8 mouse cellular contexts compared by ENCODE assay signal in genomic region chr13:44055573-44056491, GRCm38 (mm10).
DNase-seq lines count a peak whose midpoint lies in the region; ATAC-seq and TF ChIP-seq lines count a peak whose summit lies in the region.

No protein-coding gene starts in this region.

- 0 out of 2 replicates have a peak overlapping the region, but pooled peaks have one; percentile 25 for H3K27ac ChIP-seq in limb, embryonic 12.5 days
- no peak overlapping the region for H3K27ac ChIP-seq in limb, embryonic 10.5 days
- no peak overlapping the region for H3K27ac ChIP-seq in forebrain, embryonic 11.5 days (ENCODE audit: low read depth, low read length)
- H3K27ac ChIP-seq in hindbrain, postnatal 0 days: no peak overlapping the region
- H3K27ac ChIP-seq in lung, postnatal 0 days (ENCODE audit: low read length): peak overlapping the region; percentile 68

- no peak overlapping the region for H3K4me3 ChIP-seq in limb, embryonic 12.5 days (replicated peaks)
- no peak overlapping the region for H3K4me3 ChIP-seq in limb, embryonic 10.5 days
- no peak overlapping the region for H3K4me3 ChIP-seq in forebrain, embryonic 11.5 days (ENCODE audit: low read depth, low read length)
- H3K4me3 ChIP-seq in hindbrain, postnatal 0 days (ENCODE audit: low read length): no peak overlapping the region
- H3K4me3 ChIP-seq in lung, postnatal 0 days (ENCODE audit: low read depth, low read length): peak overlapping the region; percentile 21; the same call in 1 of the 2 replicates

- DNase-seq in limb, embryonic 10.5 days (ENCODE audit: low spot score): no peak
- no peak for DNase-seq in forebrain, embryonic 11.5 days (ENCODE audit: low spot score)
- DNase-seq in hindbrain, postnatal 0 days (ENCODE audit: low spot score): no peak
- DNase-seq in lung, postnatal 0 days (ENCODE audit: low spot score): peak; percentile 84
- no peak for DNase-seq in adipocyte (ENCODE audit: low spot score)
- no peak for DNase-seq in c-Kit-positive CD71-positive TER-119-positive erythroid progenitor cells, embryonic 14.5 days (ENCODE audit: low spot score)
- no peak for DNase-seq in thymus, postnatal 25 days

- H3K27me3 ChIP-seq in limb, embryonic 12.5 days: no peaks in the 10 kb centered on the region
- H3K27me3 ChIP-seq in limb, embryonic 10.5 days (ENCODE audit: low read depth, poor library complexity, severe bottlenecking): 0 out of 2 replicates have a peak, but pooled peaks cover 5% of the 10 kb centered on the region
- H3K27me3 ChIP-seq in forebrain, embryonic 11.5 days (ENCODE audit: control insufficient read depth, insufficient read depth, low read length): no peaks in the 10 kb centered on the region; the same call in 1 of the 2 replicates
- no peaks in the 10 kb centered on the region for H3K27me3 ChIP-seq in hindbrain, postnatal 0 days (ENCODE audit: insufficient read depth, low read length)
- H3K27me3 ChIP-seq in lung, postnatal 0 days (replicated peaks; ENCODE audit: insufficient read depth, low read length): no peaks in the 10 kb centered on the region

- ATAC-seq in limb, embryonic 12.5 days (ENCODE audit: insufficient number of reproducible peaks, insufficient read depth, low FRiP score, low TSS enrichment, low read depth): no peak
- no peak for ATAC-seq in forebrain, embryonic 11.5 days (replicated peaks; ENCODE audit: low FRiP score)
- no peak for ATAC-seq in hindbrain, postnatal 0 days
- peak; percentile 85 for ATAC-seq in lung, postnatal 0 days

- peak; percentile 83 for TF ChIP-seq EP300 in lung, postnatal 0 days (IDR thresholded peaks at IDR 0.05)

- WGBS in limb, embryonic 12.5 days: 56% methylated on average over 20 of the region's 20 CpGs
- 77% methylated on average over 20 of the region's 20 CpGs for WGBS in limb, embryonic 10.5 days
- 35% methylated on average over 20 of the region's 20 CpGs for WGBS in forebrain, embryonic 11.5 days
- WGBS in hindbrain, postnatal 0 days: 35% methylated on average over 20 of the region's 20 CpGs
- 30% methylated on average over 20 of the region's 20 CpGs for WGBS in lung, postnatal 0 days

- H3K36me3 ChIP-seq in limb, embryonic 12.5 days: no peaks in the 10 kb centered on the region
- no peaks in the 10 kb centered on the region for H3K36me3 ChIP-seq in limb, embryonic 10.5 days
- no peaks in the 10 kb centered on the region for H3K36me3 ChIP-seq in forebrain, embryonic 11.5 days (ENCODE audit: control insufficient read depth, insufficient read depth, low read length)
- no peaks in the 10 kb centered on the region for H3K36me3 ChIP-seq in hindbrain, postnatal 0 days (ENCODE audit: insufficient read depth, low read length)
- no peaks in the 10 kb centered on the region for H3K36me3 ChIP-seq in lung, postnatal 0 days (ENCODE audit: insufficient read depth, low read length)

- H3K9ac ChIP-seq in limb, embryonic 12.5 days (replicated peaks): no peak overlapping the region
- no peak overlapping the region; the same call in 1 of the 2 replicates for H3K9ac ChIP-seq in forebrain, embryonic 11.5 days (ENCODE audit: low read length)
- no peak overlapping the region for H3K9ac ChIP-seq in hindbrain, postnatal 0 days (replicated peaks; ENCODE audit: low read length)
- H3K9ac ChIP-seq in lung, postnatal 0 days (replicated peaks; ENCODE audit: low read depth): no peak overlapping the region

- H3K9me3 ChIP-seq in limb, embryonic 12.5 days: no peaks in the 10 kb centered on the region
- no peaks in the 10 kb centered on the region for H3K9me3 ChIP-seq in limb, embryonic 10.5 days (replicated peaks)
- no peaks in the 10 kb centered on the region for H3K9me3 ChIP-seq in forebrain, embryonic 11.5 days (ENCODE audit: control insufficient read depth, low read length)
- H3K9me3 ChIP-seq in hindbrain, postnatal 0 days (ENCODE audit: low read length): no peaks in the 10 kb centered on the region
- H3K9me3 ChIP-seq in lung, postnatal 0 days (ENCODE audit: low read length): no peaks in the 10 kb centered on the region

- H3K4me1 ChIP-seq in limb, embryonic 12.5 days (replicated peaks): peaks cover 16% of the 10 kb centered on the region
- H3K4me1 ChIP-seq in limb, embryonic 10.5 days: peaks cover 6% of the 10 kb centered on the region; the same call in 1 of the 2 replicates
- peaks cover 6% of the 10 kb centered on the region; the same call in 1 of the 2 replicates for H3K4me1 ChIP-seq in forebrain, embryonic 11.5 days (replicated peaks; ENCODE audit: control insufficient read depth, insufficient read depth, low read length)
- H3K4me1 ChIP-seq in hindbrain, postnatal 0 days (ENCODE audit: insufficient read depth, low read length): peaks cover 8% of the 10 kb centered on the region; the same call in 1 of the 2 replicates
- peaks cover 3% of the 10 kb centered on the region; the same call in 1 of the 2 replicates for H3K4me1 ChIP-seq in lung, postnatal 0 days (ENCODE audit: insufficient read depth, low read depth, low read length)

- TF ChIP-seq CTCF in hindbrain, postnatal 0 days (IDR thresholded peaks at IDR 0.05; ENCODE audit: low read depth): no peak
- no peak for TF ChIP-seq CTCF in lung, postnatal 0 days (IDR thresholded peaks at IDR 0.05)

- H3K4me2 ChIP-seq in limb, embryonic 12.5 days: no peak overlapping the region
- H3K4me2 ChIP-seq in forebrain, embryonic 11.5 days (ENCODE audit: low read depth, low read length, severe bottlenecking): peak overlapping the region; percentile 18; the same call in 1 of the 2 replicates
- H3K4me2 ChIP-seq in hindbrain, postnatal 0 days (ENCODE audit: low read depth, low read length): peak overlapping the region; percentile 42
- peak overlapping the region; percentile 47 for H3K4me2 ChIP-seq in lung, postnatal 0 days (replicated peaks; ENCODE audit: low read depth, low read length)

Comparison
In these comparisons a context has a peak if more than half of its experiments do, and no peak if none do; other contexts are left out.
1. H3K27ac ChIP-seq: peak in limb, embryonic 12.5 days (single experiment) and lung, postnatal 0 days (single experiment); none in limb, embryonic 10.5 days (single experiment), forebrain, embryonic 11.5 days (single experiment) and hindbrain, postnatal 0 days (single experiment).